Mouse (Mus musculus): ENCODE data around the gene Serpinb12. TPM values are rescaled to one million over a fixed set of nuclear protein-coding genes. Genes with fewer than 3 reads are reported as not detected.

Serpinb12 gene
- polyA plus RNA-seq, 1 experiment from 2014 or later, result not detected

DNA sequence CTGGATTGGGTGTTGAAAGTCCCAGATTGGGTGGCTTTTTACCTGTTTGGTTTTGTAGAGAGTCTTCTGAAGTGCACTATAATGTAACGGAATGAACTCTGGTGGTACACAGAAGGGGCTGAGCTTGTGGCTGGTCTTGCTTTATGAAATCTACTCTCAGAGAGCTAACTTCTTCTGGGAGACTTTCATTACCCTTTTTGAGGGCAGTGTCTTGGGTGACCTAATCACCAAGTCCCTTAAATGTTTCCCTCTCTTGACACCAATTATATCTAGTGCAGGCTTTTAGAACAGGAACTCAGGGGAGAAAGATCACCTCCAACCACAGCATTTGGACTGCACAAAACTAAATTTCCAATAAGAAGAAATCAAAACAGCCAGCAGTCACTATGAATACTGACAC lies 48.8 kb downstream of the Serpinb12 start:
- Histone ChIP-seq H3K27ac (ENCODE audit: low read depth, low read length) (no peak overlapping the region), H3K9ac (ENCODE audit: low read length) (no peak overlapping the region), H3K36me3 (ENCODE audit: control insufficient read depth, insufficient read depth, low read length) (no peaks in the 10 kb centered on the region), H3K4me2 (ENCODE audit: low read length) (no peak overlapping the region), H3K9me3 (replicated peaks; ENCODE audit: control insufficient read depth, low read length) (no peaks in the 10 kb centered on the region), H3K4me3 (ENCODE audit: low read depth, low read length) (no peak overlapping the region), H3K4me1 (ENCODE audit: control insufficient read depth, insufficient read depth, low read length) (no peaks in the 10 kb centered on the region), H3K27me3 (replicated peaks; ENCODE audit: control insufficient read depth, insufficient read depth, low read length) (no peaks in the 10 kb centered on the region)
- no peak for ATAC-seq
- 96% methylated on average over 1 of the region's 1 CpGs for WGBS
- DNase-seq (ENCODE audit: low spot score), result no peak

DNA sequence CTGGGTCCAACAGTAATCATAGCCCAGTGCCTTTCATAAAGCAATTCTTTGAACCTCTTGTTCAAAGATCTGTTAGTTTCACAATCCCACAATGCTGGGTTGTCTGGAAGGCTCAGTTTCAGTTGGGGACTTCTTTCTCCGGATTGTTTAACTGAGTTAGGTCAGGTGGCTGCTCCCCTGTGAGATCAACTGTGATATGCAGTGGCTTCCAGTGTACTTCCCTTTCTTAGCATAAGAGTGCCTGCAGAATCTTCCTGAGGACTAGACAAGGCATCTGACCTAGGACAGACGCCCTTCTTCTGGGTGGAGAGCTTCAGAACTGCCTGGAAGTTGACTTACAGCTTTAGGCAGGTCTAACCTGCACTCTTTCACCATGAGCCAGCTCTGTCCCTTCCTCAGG lies 49.6 kb downstream of the Serpinb12 start:
- no peak for ATAC-seq
- Histone ChIP-seq H3K4me2 (ENCODE audit: low read length) (no peak overlapping the region), H3K36me3 (ENCODE audit: control insufficient read depth, insufficient read depth, low read length) (no peaks in the 10 kb centered on the region), H3K4me3 (ENCODE audit: low read depth, low read length) (no peak overlapping the region), H3K4me1 (ENCODE audit: control insufficient read depth, insufficient read depth, low read length) (no peaks in the 10 kb centered on the region), H3K9ac (ENCODE audit: low read length) (no peak overlapping the region), H3K27ac (ENCODE audit: low read depth, low read length) (no peak overlapping the region), H3K27me3 (replicated peaks; ENCODE audit: control insufficient read depth, insufficient read depth, low read length) (no peaks in the 10 kb centered on the region), H3K9me3 (replicated peaks; ENCODE audit: control insufficient read depth, low read length) (no peaks in the 10 kb centered on the region)
- no peak for DNase-seq (ENCODE audit: low spot score)
- WGBS, result 70% methylated on average over 2 of the region's 2 CpGs

DNA sequence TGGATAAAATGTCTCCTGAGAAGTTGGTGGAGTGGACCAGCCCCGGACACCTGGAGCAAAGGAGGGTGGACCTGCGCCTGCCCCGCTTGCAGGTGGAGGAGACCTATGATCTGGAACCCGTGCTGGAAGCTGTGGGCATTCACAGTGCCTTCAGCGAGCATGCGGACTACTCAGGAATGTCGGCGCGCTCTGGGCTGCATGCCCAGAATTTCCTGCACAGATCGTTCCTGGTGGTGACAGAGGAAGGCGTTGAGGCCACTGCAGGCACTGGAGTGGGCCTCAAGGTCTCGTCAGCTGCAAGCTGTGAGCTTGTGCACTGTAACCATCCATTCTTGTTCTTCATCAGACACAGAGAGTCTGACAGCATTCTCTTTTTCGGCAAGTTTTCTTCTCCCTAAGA lies 66.2 kb downstream of the Serpinb12 start:
- Histone ChIP-seq H3K9ac (ENCODE audit: low read length) (no peak overlapping the region), H3K27me3 (replicated peaks; ENCODE audit: control insufficient read depth, insufficient read depth, low read length) (no peaks in the 10 kb centered on the region), H3K9me3 (replicated peaks; ENCODE audit: control insufficient read depth, low read length) (no peaks in the 10 kb centered on the region), H3K36me3 (ENCODE audit: control insufficient read depth, insufficient read depth, low read length) (no peaks in the 10 kb centered on the region), H3K27ac (ENCODE audit: low read depth, low read length) (no peak overlapping the region), H3K4me3 (ENCODE audit: low read depth, low read length) (no peak overlapping the region), H3K4me1 (ENCODE audit: control insufficient read depth, insufficient read depth, low read length) (no peaks in the 10 kb centered on the region), H3K4me2 (ENCODE audit: low read length) (no peak overlapping the region)
- WGBS, result 69% methylated on average over 13 of the region's 13 CpGs
- DNase-seq (ENCODE audit: low spot score) (peak; percentile 42), ATAC-seq (no peak)

DNA sequence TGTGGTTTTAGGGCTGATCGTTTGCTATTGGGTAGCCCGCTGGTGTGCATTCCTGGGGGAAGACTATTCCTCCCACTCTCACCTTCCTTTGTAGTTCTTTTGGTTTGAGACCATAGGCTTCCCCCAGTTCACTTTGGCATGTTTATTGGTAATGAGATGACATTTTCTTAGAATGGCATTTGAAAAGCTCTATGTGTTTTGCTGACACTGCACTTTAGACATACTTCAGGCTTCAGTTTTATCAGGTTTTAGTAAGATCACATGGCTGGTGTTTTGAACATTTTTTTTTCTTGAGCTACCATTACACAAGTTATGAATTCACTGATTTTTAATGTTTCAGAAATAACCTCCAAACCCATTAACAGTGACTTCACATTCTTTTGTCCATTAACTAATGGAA lies 67.5 kb downstream of the Serpinb12 start:
- no peak for DNase-seq (ENCODE audit: low spot score)
- H3K4me3 ChIP-seq (ENCODE audit: low read depth, low read length), result no peak overlapping the region
- no peak for ATAC-seq
- H3K4me2 ChIP-seq (ENCODE audit: low read length), result no peak overlapping the region
- no peaks in the 10 kb centered on the region for H3K27me3 ChIP-seq (replicated peaks; ENCODE audit: control insufficient read depth, insufficient read depth, low read length)
- H3K9ac ChIP-seq (ENCODE audit: low read length), result no peak overlapping the region
- no peak overlapping the region for H3K27ac ChIP-seq (ENCODE audit: low read depth, low read length)
- 80% methylated on average over 2 of the region's 2 CpGs for WGBS
- H3K36me3 ChIP-seq (ENCODE audit: control insufficient read depth, insufficient read depth, low read length), result no peaks in the 10 kb centered on the region
- H3K4me1 ChIP-seq (ENCODE audit: control insufficient read depth, insufficient read depth, low read length), result no peaks in the 10 kb centered on the region
- H3K9me3 ChIP-seq (replicated peaks; ENCODE audit: control insufficient read depth, low read length), result no peaks in the 10 kb centered on the region

DNA sequence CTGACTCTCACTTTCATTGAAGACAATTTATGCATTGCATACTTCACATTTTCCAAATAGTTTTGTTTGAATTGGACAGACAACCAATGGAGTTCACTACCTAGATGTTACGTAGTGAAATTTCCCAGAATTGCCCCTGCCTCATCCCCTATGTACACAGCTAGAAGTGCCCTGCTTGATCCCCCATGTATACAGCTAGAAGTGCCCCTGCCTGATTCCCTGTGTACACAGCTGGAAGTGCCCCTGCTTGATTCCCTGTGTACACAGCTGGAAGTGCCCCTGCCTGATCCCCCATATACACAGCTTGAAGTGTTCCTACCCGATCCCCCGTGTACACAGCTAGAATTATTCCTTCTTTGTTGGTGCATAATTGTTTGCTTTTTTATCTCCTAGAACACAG lies 72.1 kb downstream of the Serpinb12 start:
- Histone ChIP-seq H3K4me1 (ENCODE audit: control insufficient read depth, insufficient read depth, low read length) (no peaks in the 10 kb centered on the region), H3K27me3 (replicated peaks; ENCODE audit: control insufficient read depth, insufficient read depth, low read length) (no peaks in the 10 kb centered on the region), H3K4me2 (ENCODE audit: low read length) (no peak overlapping the region), H3K27ac (ENCODE audit: low read depth, low read length) (no peak overlapping the region), H3K9me3 (replicated peaks; ENCODE audit: control insufficient read depth, low read length) (no peaks in the 10 kb centered on the region), H3K36me3 (ENCODE audit: control insufficient read depth, insufficient read depth, low read length) (no peaks in the 10 kb centered on the region), H3K4me3 (ENCODE audit: low read depth, low read length) (no peak overlapping the region), H3K9ac (ENCODE audit: low read length) (no peak overlapping the region)
- ATAC-seq, result no peak
- 84% methylated on average over 3 of the region's 3 CpGs for WGBS
- DNase-seq (ENCODE audit: low spot score), result no peak

Other genes starting within 250 kb of the Serpinb12 start
- 5.3 and 7.1 TPM in 2 replicates for gene Bcl2, start 220.2 kb upstream of the Serpinb12 start, polyA plus RNA-seq (2014; fragmentation: Nextera tagmentation; extraction: Ambion mirVana)
- gene Kdsr, start 174.7 kb upstream of the Serpinb12 start, polyA plus RNA-seq (2014; fragmentation: Nextera tagmentation; extraction: Ambion mirVana), result 13.7 and 15.8 TPM in 2 replicates
- 44.0 and 48.6 TPM in 2 replicates for gene Vps4b, start 137.7 kb upstream of the Serpinb12 start, polyA plus RNA-seq (2014; fragmentation: Nextera tagmentation; extraction: Ambion mirVana)
- gene Serpinb5, start 73.3 kb upstream of the Serpinb12 start, polyA plus RNA-seq (2014; fragmentation: Nextera tagmentation; extraction: Ambion mirVana), result not detected in 2 replicates
- not detected in 2 replicates for gene Serpinb13, start 46.5 kb downstream of the Serpinb12 start, polyA plus RNA-seq (2014; fragmentation: Nextera tagmentation; extraction: Ambion mirVana)
- not detected in 2 replicates for gene Serpinb3a, start 117.9 kb downstream of the Serpinb12 start, polyA plus RNA-seq (2014; fragmentation: Nextera tagmentation; extraction: Ambion mirVana)
- gene Serpinb3d, start 149.1 kb downstream of the Serpinb12 start, polyA plus RNA-seq (2014; fragmentation: Nextera tagmentation; extraction: Ambion mirVana), result not detected in 2 replicates